Mouse (Mus musculus) intestine, embryonic 14.5 days (tissue): ENCODE data around the gene Zfp335. TPM values are rescaled to one million over a fixed set of nuclear protein-coding genes. Genes with fewer than 3 reads are reported as not detected.

ENCODE experiments used
- ATAC-seq: fragments of 200-750 bp; cut with Nextera tagmentation; replicated peaks from 2 replicates; pipeline ENCODE4 v1.8.0; 2017; ENCODE audit warnings: low read depth, moderate number of reproducible peaks, moderate TSS enrichment, moderate library complexity; ENCODE audit not compliant: low FRiP score, low TSS enrichment
- DNase-seq: peaks from one replicate; pipeline ENCODE4 v3.0.0-alpha.2; 2018; ENCODE audit warnings: low spot score
- H3K27ac ChIP-seq: fragments of 300-500 bp; sonication (generic); 2 replicates; pipeline ENCODE4 v1.5.1; 2014; ENCODE audit warnings: low read depth, mild to moderate bottlenecking, control low read depth
- H3K27me3 ChIP-seq: fragments of 300-500 bp; sonication (generic); replicated peaks from 2 replicates; pipeline ENCODE4 v1.6.1; 2014; ENCODE audit warnings: low read length, control low read depth; ENCODE audit not compliant: control insufficient read depth, insufficient read depth
- H3K36me3 ChIP-seq: fragments of 300-500 bp; sonication (generic); 2 replicates; pipeline ENCODE4 v1.6.1; 2014; ENCODE audit warnings: low read length, control low read depth; ENCODE audit not compliant: control insufficient read depth, insufficient read depth
- H3K4me1 ChIP-seq: fragments of 300-500 bp; sonication (generic); replicated peaks from 2 replicates; pipeline ENCODE4 v1.6.1; 2014; ENCODE audit warnings: low read length, control low read depth, mixed read lengths; ENCODE audit not compliant: control insufficient read depth, insufficient read depth
- H3K4me2 ChIP-seq: fragments of 300-500 bp; sonication (generic); 2 replicates; pipeline ENCODE4 v1.6.1; 2014; ENCODE audit warnings: low read length
- H3K4me3 ChIP-seq: fragments of 300-500 bp; sonication (generic); 2 replicates; pipeline ENCODE4 v1.5.1; 2014; ENCODE audit warnings: low read depth, low read length, control low read depth, mixed read lengths
- H3K9ac ChIP-seq: fragments of 300-500 bp; sonication (generic); 2 replicates; pipeline ENCODE4 v1.6.1; 2014; ENCODE audit warnings: mild to moderate bottlenecking, low read length
- H3K9me3 ChIP-seq: fragments of 300-500 bp; sonication (generic); 2 replicates; pipeline ENCODE4 v1.6.1; 2016; ENCODE audit warnings: low read length, control low read depth; ENCODE audit not compliant: control insufficient read depth
- WGBS: fragments of 180-500 bp; shearing (Covaris S2); extraction: QIAGEN DNeasy Blood & Tissue Kit; methylation state at CpG from one replicate; pipeline ENCODE4 v1.1.7; 2014; 5-methylcytosine and 5-hydroxymethylcytosine counted together
- polyA plus RNA-seq: library from polyadenylated mRNA; unstranded; fragments of >200 nt; fragmentation: Nextera tagmentation; extraction: Ambion mirVana; gene quantifications from 2 replicates; pipeline ENCODE4 v1.2.1, GENCODE M21; 2014

The Zfp335 gene
- polyA plus RNA-seq, 1 experiment from 2014 or later: 12.7 TPM

GRCm38 (mm10) chr2:164907511-164907910, 4.0 kb downstream of the Zfp335 start:
- peaks cover 14% of the 10 kb centered on the region for H3K4me1 ChIP-seq
- no peak overlapping the region for H3K27ac ChIP-seq
- no peak for ATAC-seq
- DNase-seq: no peak
- H3K9me3 ChIP-seq: peaks cover 5% of the 10 kb centered on the region
- peaks cover 66% of the 10 kb centered on the region for H3K36me3 ChIP-seq
- H3K9ac ChIP-seq: no peak overlapping the region
- H3K27me3 ChIP-seq: no peaks in the 10 kb centered on the region
- H3K4me3 ChIP-seq: no peak overlapping the region
- no peak overlapping the region for H3K4me2 ChIP-seq
- 97% methylated on average over 12 of the region's 12 CpGs for WGBS

DNA sequence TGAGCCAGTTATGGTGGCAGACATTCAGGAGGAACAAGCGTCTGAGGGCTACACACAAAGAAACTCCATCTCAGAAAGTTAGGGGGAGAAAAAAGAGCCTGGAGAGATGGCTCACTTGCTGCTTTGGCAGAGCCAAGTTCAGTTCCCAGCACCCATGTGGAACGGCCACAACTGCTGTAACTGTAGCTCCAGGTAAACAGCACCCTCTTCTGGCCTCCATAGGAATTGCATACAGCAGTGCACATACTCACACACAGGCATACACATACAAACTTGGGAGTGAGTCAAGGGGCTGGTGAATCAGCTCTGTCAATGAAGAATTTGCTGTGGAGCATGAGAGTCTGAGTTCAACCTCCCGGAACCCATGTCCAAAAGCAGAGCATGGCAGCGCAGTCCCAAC, 5.5 kb downstream of the Zfp335 start:
- Histone ChIP-seq H3K4me3 (no peak overlapping the region), H3K27me3 (no peaks in the 10 kb centered on the region), H3K4me1 (peaks cover 11% of the 10 kb centered on the region), H3K9me3 (peaks cover 5% of the 10 kb centered on the region), H3K4me2 (no peak overlapping the region), H3K36me3 (peaks cover 80% of the 10 kb centered on the region), H3K27ac (no peak overlapping the region), H3K9ac (no peak overlapping the region)
- no peak for ATAC-seq
- no peak for DNase-seq
- 97% methylated on average over 4 of the region's 4 CpGs for WGBS

- no peaks in the 10 kb centered on the region for H3K27me3 ChIP-seq
- H3K9me3 ChIP-seq: peaks cover 5% of the 10 kb centered on the region
- DNase-seq (no peak), ATAC-seq (no peak)
- H3K27ac ChIP-seq: no peak overlapping the region
- no peak overlapping the region for H3K4me3 ChIP-seq
- WGBS: 93% methylated on average over 1 of the region's 1 CpGs
- H3K4me2 ChIP-seq: no peak overlapping the region
- H3K9ac ChIP-seq: no peak overlapping the region
- H3K36me3 ChIP-seq: peaks cover 97% of the 10 kb centered on the region
- H3K4me1 ChIP-seq: no peaks in the 10 kb centered on the region
These were observed 8.1 kb downstream of the Zfp335 start for GRCm38 (mm10) chr2:164903496-164903895.

DNA sequence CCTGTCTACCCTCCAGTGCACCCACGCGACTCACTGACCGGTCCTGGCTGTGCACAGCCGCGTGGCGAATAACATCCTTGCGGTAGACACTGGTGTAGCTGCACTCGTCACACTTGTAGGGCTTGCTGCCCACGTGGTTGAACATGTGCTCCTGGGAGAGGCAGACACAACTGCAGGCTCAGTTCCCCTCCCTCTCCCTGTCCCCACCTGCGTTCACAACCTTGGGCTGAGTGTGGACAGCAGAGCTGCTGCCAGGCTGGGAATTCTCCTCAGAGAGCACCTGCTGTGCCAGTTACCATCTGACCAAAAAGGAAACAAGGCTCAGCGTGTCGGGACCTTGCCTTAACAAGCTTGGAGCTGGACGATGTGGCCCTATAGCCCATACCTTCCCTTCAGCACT, 10.2 kb downstream of the Zfp335 start:
- Histone ChIP-seq H3K4me1 (no peaks in the 10 kb centered on the region), H3K36me3 (peaks cover 97% of the 10 kb centered on the region), H3K4me3 (no peak overlapping the region), H3K27me3 (no peaks in the 10 kb centered on the region), H3K9ac (no peak overlapping the region), H3K27ac (no peak overlapping the region), H3K9me3 (peaks cover 5% of the 10 kb centered on the region), H3K4me2 (no peak overlapping the region)
- no peak for DNase-seq
- no peak for ATAC-seq
- 88% methylated on average over 13 of the region's 13 CpGs for WGBS

DNA sequence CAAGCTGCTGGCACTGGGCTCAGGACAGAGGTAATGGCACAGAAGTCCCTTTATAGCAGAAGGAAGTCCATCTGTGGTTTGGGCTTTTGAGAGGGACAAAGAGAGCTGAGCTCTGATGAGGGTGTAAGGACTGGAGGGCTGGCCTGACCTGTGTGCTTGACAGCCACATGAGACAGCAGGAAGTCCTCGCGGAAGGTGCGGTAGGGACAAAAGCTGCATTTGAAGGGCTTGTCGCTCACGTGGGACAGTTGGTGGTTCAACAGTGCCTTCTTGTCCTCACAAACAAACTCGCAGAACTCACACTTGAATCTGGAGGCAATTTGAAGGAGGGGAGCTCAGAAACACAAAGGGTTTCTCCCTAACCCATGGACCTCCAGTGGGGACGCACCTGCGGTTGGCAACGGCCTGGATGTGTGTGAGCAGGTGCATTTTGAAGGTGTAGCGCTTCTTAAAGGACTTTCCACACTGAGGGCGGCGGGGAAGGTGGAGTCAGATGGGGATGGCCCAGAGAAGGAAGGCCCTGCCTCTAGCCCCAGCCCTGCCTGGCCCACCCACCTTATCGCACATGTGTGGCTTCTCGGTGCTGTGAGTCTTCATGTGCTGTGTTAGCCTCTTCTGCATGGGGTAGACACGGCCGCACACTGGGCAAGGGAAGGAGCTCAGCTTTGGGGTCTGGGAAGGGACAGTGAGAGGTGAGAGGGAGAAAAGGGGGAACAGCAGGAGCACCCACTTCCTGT, 11.7 kb downstream of the Zfp335 start:
- Histone ChIP-seq H3K36me3 (peaks cover 97% of the 10 kb centered on the region), H3K4me2 (no peak overlapping the region), H3K9ac (no peak overlapping the region), H3K27ac (no peak overlapping the region), H3K9me3 (no peaks in the 10 kb centered on the region), H3K27me3 (no peaks in the 10 kb centered on the region), H3K4me3 (no peak overlapping the region), H3K4me1 (no peaks in the 10 kb centered on the region)
- DNase-seq: no peak
- WGBS: 90% methylated on average over 16 of the region's 16 CpGs
- ATAC-seq: no peak

DNA sequence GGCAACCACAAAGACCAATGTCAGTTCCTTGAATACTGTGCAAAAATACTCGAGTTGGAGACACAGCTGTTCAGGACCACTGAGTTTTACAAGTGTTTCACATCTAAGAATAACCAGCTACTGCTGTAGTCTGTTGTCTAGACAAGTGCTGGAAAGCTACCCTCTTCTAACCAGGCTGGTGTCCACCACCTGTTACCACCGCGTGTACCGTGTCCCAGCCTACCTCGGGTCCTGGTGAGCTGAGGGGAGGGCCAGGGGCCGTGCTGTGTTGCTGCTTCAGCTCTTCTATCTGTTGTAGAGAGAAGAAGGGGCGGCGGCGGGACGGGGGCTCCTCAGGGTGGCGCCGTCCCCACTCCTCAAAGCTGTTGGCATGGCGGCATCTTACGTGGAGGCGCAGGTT, 12.5 kb downstream of the Zfp335 start:
- 92% methylated on average over 15 of the region's 15 CpGs for WGBS
- Histone ChIP-seq H3K36me3 (peaks cover 97% of the 10 kb centered on the region), H3K9ac (no peak overlapping the region), H3K4me3 (no peak overlapping the region), H3K4me1 (no peaks in the 10 kb centered on the region), H3K9me3 (no peaks in the 10 kb centered on the region), H3K27ac (no peak overlapping the region), H3K4me2 (no peak overlapping the region), H3K27me3 (no peaks in the 10 kb centered on the region)
- ATAC-seq (no peak), DNase-seq (no peak)

DNA sequence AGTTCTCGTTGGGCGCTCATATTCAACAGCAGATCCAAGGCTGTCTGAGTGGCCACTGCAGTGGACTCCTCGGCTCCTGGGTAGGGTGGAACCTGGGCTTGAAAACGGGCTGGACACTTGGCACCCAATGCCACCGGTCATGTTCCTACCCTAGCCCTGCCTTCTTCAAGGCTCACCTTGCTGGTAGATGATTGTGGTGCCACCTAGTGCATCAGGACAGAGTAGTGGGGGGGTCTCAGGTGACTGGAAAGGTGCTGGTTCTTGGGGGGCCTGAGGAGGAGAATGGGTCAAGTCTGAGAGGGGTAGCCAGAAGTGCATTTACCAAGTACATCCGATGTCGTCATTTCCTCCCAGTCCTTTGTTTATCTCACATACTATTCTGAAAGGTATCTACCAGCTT, 13.5 kb downstream of the Zfp335 start:
- WGBS: 88% methylated on average over 7 of the region's 7 CpGs
- no peak overlapping the region for H3K9ac ChIP-seq
- H3K27ac ChIP-seq: no peak overlapping the region
- H3K4me3 ChIP-seq: no peak overlapping the region
- DNase-seq: no peak
- no peaks in the 10 kb centered on the region for H3K9me3 ChIP-seq
- H3K4me1 ChIP-seq: no peaks in the 10 kb centered on the region
- H3K4me2 ChIP-seq: no peak overlapping the region
- H3K36me3 ChIP-seq: peaks cover 100% of the 10 kb centered on the region
- no peak for ATAC-seq
- no peaks in the 10 kb centered on the region for H3K27me3 ChIP-seq

DNA sequence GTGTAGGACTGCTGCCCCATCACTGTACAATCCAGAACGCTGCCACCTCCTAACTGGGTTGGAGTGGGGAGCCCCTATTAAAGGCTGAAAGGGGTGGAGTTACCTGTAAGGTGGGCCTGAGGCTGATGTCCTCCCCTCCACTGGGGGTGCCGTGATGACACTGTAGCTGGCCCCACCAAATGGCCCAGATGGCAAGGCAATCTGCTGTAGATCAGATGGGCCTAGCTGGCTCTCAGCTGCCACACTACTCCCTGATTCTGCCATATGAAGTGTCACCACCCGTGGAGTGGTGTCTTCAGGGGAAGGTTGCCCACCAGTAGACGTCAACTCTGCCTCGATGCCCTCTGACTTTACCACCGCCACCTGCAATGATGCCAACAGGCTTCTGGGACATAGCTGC, 15.7 kb downstream of the Zfp335 start:
- no peak overlapping the region for H3K4me3 ChIP-seq
- WGBS: 95% methylated on average over 6 of the region's 6 CpGs
- H3K4me2 ChIP-seq: no peak overlapping the region
- H3K36me3 ChIP-seq: peaks cover 100% of the 10 kb centered on the region
- no peak overlapping the region for H3K27ac ChIP-seq
- no peaks in the 10 kb centered on the region for H3K4me1 ChIP-seq
- DNase-seq (no peak), ATAC-seq (no peak)
- H3K9me3 ChIP-seq: no peaks in the 10 kb centered on the region
- no peaks in the 10 kb centered on the region for H3K27me3 ChIP-seq
- no peak overlapping the region for H3K9ac ChIP-seq

- Histone ChIP-seq H3K4me2 (no peak overlapping the region), H3K4me1 (no peaks in the 10 kb centered on the region), H3K36me3 (peaks cover 100% of the 10 kb centered on the region), H3K27me3 (no peaks in the 10 kb centered on the region), H3K9me3 (no peaks in the 10 kb centered on the region), H3K4me3 (no peak overlapping the region), H3K9ac (no peak overlapping the region), H3K27ac (no peak overlapping the region)
- 93% methylated on average over 1 of the region's 1 CpGs for WGBS
- no peak for ATAC-seq
- no peak for DNase-seq
These were observed 16.9 kb downstream of the Zfp335 start for GRCm38 (mm10) chr2:164894644-164895043.
